Mouse (Mus musculus) thymus, adult 2 months (tissue): ENCODE results near the gene Ndufv2. TPM values are rescaled to one million over a fixed set of nuclear protein-coding genes. Genes with fewer than 3 reads are reported as not detected.
A peak's percentile ranks its signal among the peaks of the same experiment; 100 is the strongest.

Experiments
- DNase-seq: peaks from one replicate; pipeline ENCODE4 v3.0.0; 2021
- H3K27ac ChIP-seq: fragments of 200-500 bp; 2 replicates; pipeline ENCODE4 v1.5.1; 2012; ENCODE audit warnings: low read length, control low read depth; ENCODE audit not compliant: control insufficient read depth, insufficient read depth
- H3K27me3 ChIP-seq: fragments of 200-500 bp; 2 replicates; pipeline ENCODE4 v1.6.1; 2012; ENCODE audit warnings: mild to moderate bottlenecking, low read length, moderate library complexity, mixed read lengths; ENCODE audit not compliant: control insufficient read depth, insufficient read depth
- H3K36me3 ChIP-seq: fragments of 200-500 bp; 2 replicates; pipeline ENCODE4 v1.6.1; 2012; ENCODE audit warnings: mild to moderate bottlenecking, low read length, moderate library complexity; ENCODE audit not compliant: control insufficient read depth, insufficient read depth
- H3K4me1 ChIP-seq: fragments of 200-500 bp; replicated peaks from 2 replicates; pipeline ENCODE4 v1.6.1; 2012; ENCODE audit warnings: low read length; ENCODE audit not compliant: control insufficient read depth, insufficient read depth
- H3K4me3 ChIP-seq: fragments of 200-500 bp; 2 replicates; pipeline ENCODE4 v1.5.1; 2012; ENCODE audit warnings: mild to moderate bottlenecking, low read length, control low read depth, moderate library complexity; ENCODE audit not compliant: control insufficient read depth, insufficient read depth
- CTCF ChIP-seq: fragments of 200-500 bp; IDR thresholded peaks from 2 replicates; pipeline ENCODE4 v1.5.1; 2012; ENCODE audit warnings: mild to moderate bottlenecking, control low read depth, low read length, moderate library complexity, borderline replicate concordance; ENCODE audit not compliant: control insufficient read depth, poor library complexity, insufficient read depth; ENCODE audit errors: extremely low read depth
- POLR2A ChIP-seq: fragments of 200-500 bp; IDR thresholded peaks from 2 replicates; pipeline ENCODE4 v1.6.1; 2012; ENCODE audit warnings: mild to moderate bottlenecking, low read length, control low read depth, moderate library complexity; ENCODE audit not compliant: control insufficient read depth, poor library complexity, insufficient read depth; ENCODE audit errors: extremely low read depth
- WGBS: fragments of 180-500 bp; shearing (Covaris S2); methylation state at CpG from one replicate; pipeline ENCODE4 v1.1.7; 2018; 5-methylcytosine and 5-hydroxymethylcytosine counted together
- polyA plus RNA-seq: library from polyadenylated mRNA; depleted of rRNA; stranded (reverse); fragments of >200 nt; gene quantifications from 2 replicates; pipeline ENCODE4 v1.2.3, GENCODE M21; 2012

The Ndufv2 gene
- polyA plus RNA-seq, 1 experiment: 41.1 TPM

DNA sequence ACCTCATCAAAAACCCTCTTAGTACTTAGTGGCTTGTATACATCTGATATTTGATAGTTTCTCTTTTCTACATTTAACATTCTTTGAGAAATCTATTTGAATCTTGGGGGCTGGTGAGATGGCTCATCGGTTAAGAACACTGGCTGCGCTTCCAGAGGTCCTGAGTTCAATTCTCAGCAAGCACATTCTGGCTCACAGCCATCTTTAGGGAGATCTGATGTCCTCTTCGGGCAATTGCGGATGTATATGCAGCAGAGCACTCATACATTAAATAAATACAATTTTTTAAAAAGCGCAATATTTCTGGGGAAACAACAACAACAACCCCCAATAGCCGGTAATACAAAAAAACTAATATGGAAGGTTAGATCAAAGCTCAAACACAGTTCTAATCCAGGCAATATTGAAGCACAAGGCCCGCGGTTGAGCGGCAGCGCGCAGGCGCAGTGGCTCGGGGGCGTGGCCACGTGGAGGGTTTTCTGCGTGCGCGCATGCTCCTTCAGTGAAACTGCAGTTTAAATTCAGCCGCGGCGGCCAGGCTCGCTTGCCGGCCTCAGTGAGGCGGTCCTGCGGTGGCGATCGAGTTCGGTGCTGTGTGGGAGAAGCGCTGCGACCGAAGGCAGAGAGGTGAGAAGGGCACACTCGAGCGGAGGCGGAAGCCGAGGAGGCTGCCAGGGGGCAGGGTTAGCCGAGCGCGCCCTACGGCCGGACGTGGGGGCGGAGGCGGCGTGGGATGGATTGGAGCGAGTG, 21.9 kb upstream of the Ndufv2 start, which contains the start of gene Ddx11:
Gene Ddx11 (plus strand): TSS at position 455 of the 750 bp plus-strand sequence.
- peak; percentile 49 for TF ChIP-seq POLR2A
- TF ChIP-seq CTCF: peak; percentile 43; the same call in 1 of the 2 replicates
- peaks cover 12% of the 10 kb centered on the region for H3K36me3 ChIP-seq
- H3K4me1 ChIP-seq: peaks cover 5% of the 10 kb centered on the region
- 8% methylated on average over 45 of the region's 45 CpGs for WGBS
- peak within 1 kb of the TSS; percentile 65 for H3K4me3 ChIP-seq
- H3K27ac ChIP-seq: peak within 1 kb of the TSS; percentile 31
- DNase-seq: peak; percentile 92
- H3K27me3 ChIP-seq: no peaks in the 10 kb centered on the region

DNA sequence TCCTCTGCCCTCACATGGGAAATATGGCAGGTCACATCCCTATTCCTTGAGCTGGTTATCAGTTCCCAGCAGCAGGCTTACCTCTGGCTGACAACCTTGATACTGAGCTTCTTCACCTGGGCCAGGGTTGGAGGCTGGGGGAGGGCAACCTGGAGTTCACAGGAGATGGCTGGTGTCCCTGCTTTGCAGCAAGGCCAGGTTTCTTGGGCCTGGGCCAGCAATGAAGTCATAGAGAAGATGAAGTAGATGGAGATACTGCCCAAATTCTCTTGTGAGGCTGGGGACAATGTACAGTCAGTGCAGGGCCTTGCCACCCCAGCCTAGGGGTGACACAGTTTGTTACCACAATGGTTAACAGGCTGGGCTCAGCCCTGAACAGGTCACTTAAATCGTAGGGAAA, 19.3 kb upstream of the Ndufv2 start:
- Histone ChIP-seq H3K27ac (no peak overlapping the region), H3K36me3 (peaks cover 33% of the 10 kb centered on the region), H3K4me1 (peaks cover 5% of the 10 kb centered on the region), H3K27me3 (no peaks in the 10 kb centered on the region), H3K4me3 (no peak overlapping the region)
- DNase-seq: no peak
- 96% methylated on average over 1 of the region's 1 CpGs for WGBS
- TF ChIP-seq POLR2A: no peak
- TF ChIP-seq CTCF: no peak

DNA sequence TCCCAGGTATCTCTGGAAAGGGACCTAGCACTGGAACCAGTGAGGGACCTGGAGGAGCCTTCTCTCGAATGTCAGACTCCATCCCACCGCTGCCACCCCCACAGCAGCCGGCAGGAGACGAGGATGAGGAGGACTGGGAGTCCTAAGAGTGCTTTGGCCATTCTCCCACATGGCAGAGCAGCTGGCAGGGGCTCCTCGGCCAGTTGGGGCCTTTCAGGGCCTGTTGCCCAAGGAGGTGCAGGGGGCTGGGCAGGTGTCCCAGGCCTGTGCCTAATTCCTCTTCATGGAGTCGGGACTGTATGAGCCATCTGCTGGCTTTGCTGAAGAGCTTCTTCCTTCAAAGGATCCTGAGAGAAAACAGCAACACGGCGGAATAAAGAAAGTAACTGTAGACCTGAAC, 17.6 kb upstream of the Ndufv2 start:
- no peak overlapping the region for H3K4me3 ChIP-seq
- TF ChIP-seq POLR2A: no peak
- TF ChIP-seq CTCF: no peak
- no peaks in the 10 kb centered on the region for H3K27me3 ChIP-seq
- H3K27ac ChIP-seq: no peak overlapping the region
- 95% methylated on average over 8 of the region's 8 CpGs for WGBS
- peaks cover 47% of the 10 kb centered on the region for H3K36me3 ChIP-seq
- peaks cover 2% of the 10 kb centered on the region for H3K4me1 ChIP-seq
- DNase-seq: no peak

DNA sequence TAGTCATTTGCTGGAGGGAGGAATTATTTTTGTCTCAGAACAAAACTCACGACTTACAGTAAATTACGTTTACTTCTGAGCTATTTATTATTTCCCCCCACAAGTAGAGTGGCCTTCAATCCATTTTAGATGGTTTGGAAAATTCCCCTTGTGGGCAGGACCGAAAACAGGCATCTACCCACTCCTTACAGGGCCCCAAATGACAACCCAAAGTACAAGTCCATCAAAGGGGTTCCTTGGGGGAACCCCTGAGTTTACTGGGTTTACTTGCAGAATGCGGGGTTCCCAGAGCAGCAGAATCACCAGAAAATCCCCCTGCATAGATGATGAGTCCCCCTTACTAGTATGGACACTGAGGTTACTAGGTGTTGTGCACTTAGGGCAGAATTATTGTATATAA, 10.8 kb upstream of the Ndufv2 start:
- Histone ChIP-seq H3K27ac (no peak overlapping the region), H3K4me1 (peaks cover 19% of the 10 kb centered on the region), H3K4me3 (no peak overlapping the region), H3K36me3 (peaks cover 31% of the 10 kb centered on the region), H3K27me3 (no peaks in the 10 kb centered on the region)
- 14% methylated on average over 4 of the region's 4 CpGs for WGBS
- no peak for DNase-seq
- TF ChIP-seq CTCF (no peak), POLR2A (no peak)

DNA sequence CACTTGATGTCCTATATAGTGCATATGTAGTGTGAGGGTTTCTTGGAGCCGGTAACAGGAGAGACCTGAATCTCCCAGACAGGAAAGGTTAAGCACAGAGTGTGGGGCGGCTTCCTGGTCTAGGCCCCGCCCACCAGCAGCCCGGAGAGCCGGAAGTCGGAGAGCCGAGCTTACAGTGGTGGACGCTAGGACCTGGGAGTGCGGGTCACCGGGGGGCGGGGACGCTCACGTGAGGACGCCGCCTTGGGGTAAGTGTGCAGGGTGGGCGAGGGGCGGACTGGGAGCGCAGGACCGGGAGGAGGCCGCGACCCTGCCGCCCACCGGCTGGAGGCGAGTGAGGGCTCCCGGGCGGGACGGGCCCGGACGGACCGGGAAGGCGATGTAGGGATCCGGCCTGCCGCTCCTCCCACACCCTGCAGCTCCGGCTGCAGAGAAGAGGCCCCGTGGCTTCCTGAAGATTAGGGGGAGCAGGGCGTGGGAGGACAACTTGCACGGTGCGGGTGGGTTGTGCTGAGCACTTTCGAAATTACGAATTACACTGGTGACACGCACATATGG, 10.1 kb upstream of the Ndufv2 start, which contains the start of gene Washc1:
Gene Washc1 (plus strand): TSS at position 144 of the 558 bp plus-strand sequence.
- peaks cover 25% of the 10 kb centered on the region for H3K36me3 ChIP-seq
- peak within 1 kb of the TSS; percentile 82 for H3K27ac ChIP-seq
- peak within 1 kb of the TSS; percentile 84 for H3K4me3 ChIP-seq
- H3K4me1 ChIP-seq: peaks cover 19% of the 10 kb centered on the region
- no peaks in the 10 kb centered on the region for H3K27me3 ChIP-seq
- TF ChIP-seq CTCF: 0 out of 2 replicates have a peak, but pooled peaks have one; percentile 37
- TF ChIP-seq POLR2A: peak; percentile 50; the same call in 1 of the 2 replicates
- peak; percentile 86 for DNase-seq
- WGBS: under 1% methylated on average over 41 of the region's 41 CpGs

DNA sequence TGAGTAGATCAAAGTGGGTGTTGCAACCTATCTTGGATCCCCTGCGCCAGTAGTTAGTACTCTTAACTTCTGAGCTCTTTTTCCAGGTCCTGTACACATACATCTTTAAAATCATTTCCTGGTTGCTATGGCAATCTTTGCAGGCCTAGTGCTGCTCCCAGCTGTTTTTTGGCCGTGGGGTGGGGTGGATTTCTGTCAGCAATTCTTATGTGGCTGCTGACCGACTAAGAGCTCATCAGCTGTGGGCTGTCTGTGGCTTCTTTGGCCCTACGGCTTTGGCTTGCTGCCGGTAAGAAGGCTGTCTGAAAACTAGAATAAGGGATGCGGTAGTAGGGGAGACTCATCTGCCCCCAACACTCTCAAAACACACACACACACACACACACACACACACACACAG, 9.4 kb upstream of the Ndufv2 start:
- peaks cover 17% of the 10 kb centered on the region for H3K36me3 ChIP-seq
- peaks cover 19% of the 10 kb centered on the region for H3K4me1 ChIP-seq
- peak overlapping the region; percentile 82 for H3K27ac ChIP-seq
- H3K4me3 ChIP-seq: peak overlapping the region; percentile 5; the same call in 1 of the 2 replicates
- H3K27me3 ChIP-seq: no peaks in the 10 kb centered on the region
- DNase-seq: peak; percentile 20
- no peak for TF ChIP-seq CTCF
- no peak for TF ChIP-seq POLR2A
- 7% methylated on average over 6 of the region's 6 CpGs for WGBS
